Mouse (Mus musculus): ENCODE data around the gene Flot1.

DNA sequence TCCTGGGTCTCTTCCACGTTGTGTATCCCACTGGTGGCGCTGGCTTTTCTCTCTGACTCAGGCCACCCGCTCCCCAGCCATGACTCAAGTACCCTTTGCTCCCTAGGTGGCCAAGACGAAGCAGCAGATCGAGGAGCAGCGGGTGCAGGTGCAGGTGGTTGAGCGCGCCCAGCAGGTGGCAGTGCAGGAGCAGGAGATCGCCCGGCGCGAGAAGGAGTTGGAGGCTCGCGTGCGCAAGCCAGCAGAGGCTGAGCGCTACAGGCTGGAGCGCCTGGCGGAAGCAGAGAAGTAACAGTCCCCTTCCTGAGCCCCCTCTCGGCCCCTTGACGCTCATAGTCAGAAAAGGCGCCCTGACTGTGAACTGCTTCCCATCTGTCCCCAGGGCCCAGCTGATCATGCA, 6.7 kb downstream of the Flot1 start:
- TF ChIP-seq CTCF (IDR thresholded peaks at IDR 0.05; ENCODE audit: low read depth): peak; percentile 95
- no peak for TF ChIP-seq EP300 (optimal IDR thresholded peaks at IDR 0.05)

Measured in stomach, postnatal 0 days (tissue).